Mouse (Mus musculus): Measurements from ENCODE around the gene Peli2.

DNA sequence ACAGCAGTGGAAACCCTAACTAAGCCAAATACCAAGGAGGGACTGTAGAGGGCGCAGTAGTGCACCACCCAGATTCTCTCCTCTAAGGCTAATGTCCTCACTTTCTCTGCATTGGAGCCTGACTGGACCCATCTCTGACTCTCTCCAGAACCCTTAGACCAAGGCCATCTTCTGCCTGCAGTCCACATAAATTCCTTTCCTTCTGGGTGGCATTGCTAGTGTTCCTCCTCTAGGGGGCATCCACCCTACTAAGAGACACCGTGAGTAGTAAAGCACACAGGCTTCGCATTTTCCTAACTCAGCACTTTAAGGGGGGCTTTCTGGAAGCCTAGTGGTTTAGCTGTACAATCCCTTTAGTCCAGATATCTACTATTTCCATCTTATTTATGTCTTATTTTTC lies 207.1 kb downstream of the Peli2 start:
- TF ChIP-seq CTCF (IDR thresholded peaks at IDR 0.05; ENCODE audit: insufficient read depth, low read depth, low read length) (no peak), POLR2A (IDR thresholded peaks at IDR 0.05; ENCODE audit: insufficient read depth, low read depth, low read length) (no peak)

All from olfactory bulb, adult 2 months (tissue).